Comparison of ENCODE assay signal across 7 mouse cellular contexts in the genomic region with DNA sequence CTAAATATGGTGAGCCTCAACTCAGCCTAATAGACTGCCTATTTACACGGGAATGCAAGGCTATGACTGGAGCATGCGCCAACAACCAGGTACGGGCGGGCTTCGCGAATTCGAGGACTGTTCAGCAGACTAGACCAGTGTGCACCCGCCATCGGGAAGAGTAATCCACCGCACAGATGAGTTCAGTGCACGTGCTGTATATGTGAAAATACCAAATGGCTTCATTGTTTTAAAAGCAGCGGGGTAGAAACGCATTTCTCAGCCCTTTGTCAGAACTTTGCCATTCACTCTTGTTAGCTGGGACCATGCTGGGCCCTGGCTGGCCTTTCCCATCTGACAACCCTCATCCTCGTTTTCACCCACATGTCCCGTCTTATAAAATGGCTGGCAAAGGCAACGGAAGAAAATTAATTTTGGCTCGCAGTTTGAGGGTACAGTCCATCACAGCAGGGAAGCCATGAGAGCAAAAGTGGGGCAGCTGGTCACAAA. TPM values are rescaled to one million over a fixed set of nuclear protein-coding genes. Genes with fewer than 3 reads are reported as not detected.
A peak's percentile ranks its signal among the peaks of the same experiment; 100 is the strongest.
DNase-seq lines count a peak whose midpoint lies in the region; ATAC-seq and TF ChIP-seq lines count a peak whose summit lies in the region.

No protein-coding gene starts in this region.

- 37% methylated on average over 17 of the region's 17 CpGs for WGBS in hindbrain, embryonic 15.5 days
- WGBS in macrophage (ENCODE audit: missing documents) = 77% methylated on average over 17 of the region's 17 CpGs
- WGBS in stomach, embryonic 16.5 days = 58% methylated on average over 17 of the region's 17 CpGs

- no peaks in the 10 kb centered on the region for H3K36me3 ChIP-seq in testis, adult 2 months (ENCODE audit: control insufficient read depth, insufficient read depth, low read length)
- H3K36me3 ChIP-seq in hindbrain, embryonic 15.5 days = no peaks in the 10 kb centered on the region
- no peaks in the 10 kb centered on the region for H3K36me3 ChIP-seq in macrophage (ENCODE audit: inconsistent target)
- no peaks in the 10 kb centered on the region for H3K36me3 ChIP-seq in stomach, embryonic 16.5 days (ENCODE audit: control insufficient read depth, insufficient read depth, low read length)

- peaks cover 37% of the 10 kb centered on the region for H3K79me2 ChIP-seq in macrophage (ENCODE audit: inconsistent target)

- H3K4me3 ChIP-seq in testis, adult 2 months (ENCODE audit: control insufficient read depth, low read depth, low read length) = peak overlapping the region; percentile 95
- H3K4me3 ChIP-seq in hindbrain, embryonic 15.5 days = peak overlapping the region; percentile 75
- H3K4me3 ChIP-seq in macrophage (ENCODE audit: inconsistent target) = peak overlapping the region; percentile 85
- H3K4me3 ChIP-seq in stomach, embryonic 16.5 days (replicated peaks; ENCODE audit: low read length) = peak overlapping the region; percentile 88

- no peak for TF ChIP-seq POLR2A in testis, adult 2 months (IDR thresholded peaks at IDR 0.05; ENCODE audit: control insufficient read depth, low read depth, low read length)

- no peak for TF ChIP-seq CTCF in testis, adult 2 months (IDR thresholded peaks at IDR 0.05; ENCODE audit: control insufficient read depth, insufficient read depth, insufficient replicate concordance, low read depth, low read length)

- no peak for DNase-seq in testis, postnatal 10 days (ENCODE audit: low spot score)
- peak; percentile 49 to 50 for DNase-seq in cerebellum, postnatal 10 days
- DNase-seq in left cerebral cortex, adult 9 months (ENCODE audit: low spot score in 2 of 2) = no peak

- peak overlapping the region; percentile 82; the same call in 1 of the 2 replicates for H3K9ac ChIP-seq in hindbrain, embryonic 15.5 days
- H3K9ac ChIP-seq in stomach, embryonic 16.5 days (ENCODE audit: low read length) = peak overlapping the region; percentile 87

- peak; percentile 55 for ATAC-seq in hindbrain, embryonic 15.5 days (ENCODE audit: low FRiP score, low read depth)
- ATAC-seq in stomach, embryonic 16.5 days (ENCODE audit: insufficient read depth, low FRiP score) = peak; percentile 31; the same call in 1 of the 2 replicates

- H3K4me2 ChIP-seq in hindbrain, embryonic 15.5 days = peak overlapping the region; percentile 88
- peak overlapping the region; percentile 82 for H3K4me2 ChIP-seq in stomach, embryonic 16.5 days (ENCODE audit: low read depth, low read length)

- H3K27me3 ChIP-seq in testis, adult 2 months (ENCODE audit: control insufficient read depth, insufficient read depth, low read length) = no peaks in the 10 kb centered on the region
- H3K27me3 ChIP-seq in hindbrain, embryonic 15.5 days = no peaks in the 10 kb centered on the region
- H3K27me3 ChIP-seq in stomach, embryonic 16.5 days (ENCODE audit: control insufficient read depth, insufficient read depth, low read length) = no peaks in the 10 kb centered on the region

- H3K27ac ChIP-seq in testis, adult 2 months (ENCODE audit: control insufficient read depth, insufficient read depth, low read depth, low read length) = no peak overlapping the region
- peak overlapping the region; percentile 93 for H3K27ac ChIP-seq in hindbrain, embryonic 15.5 days (replicated peaks)
- H3K27ac ChIP-seq in macrophage = no peak overlapping the region
- H3K27ac ChIP-seq in stomach, embryonic 16.5 days (ENCODE audit: low read length) = peak overlapping the region; percentile 73; the same call in 1 of the 2 replicates

- H3K9me3 ChIP-seq in hindbrain, embryonic 15.5 days = no peaks in the 10 kb centered on the region
- no peaks in the 10 kb centered on the region for H3K9me3 ChIP-seq in stomach, embryonic 16.5 days (replicated peaks; ENCODE audit: control insufficient read depth, low read length)

- H3K4me1 ChIP-seq in testis, adult 2 months (ENCODE audit: control insufficient read depth, insufficient read depth, low read length) = peaks cover 18% of the 10 kb centered on the region
- peaks cover 29% of the 10 kb centered on the region for H3K4me1 ChIP-seq in hindbrain, embryonic 15.5 days (replicated peaks)
- H3K4me1 ChIP-seq in stomach, embryonic 16.5 days (ENCODE audit: control insufficient read depth, insufficient read depth, low read length) = peaks cover 11% of the 10 kb centered on the region

RNA-seq across cellular contexts. Expression of a gene that starts 0.5 kb away (rescaled TPM):
- polyA plus RNA-seq in testis, adult 2 months (2012; rRNA removed) = 38.2 and 40.1 TPM in 2 replicates
- 7.9 and 8.2 TPM in 2 replicates for polyA plus RNA-seq in hindbrain, embryonic 15.5 days (2015; fragmentation: Nextera tagmentation; extraction: Ambion mirVana)
- total RNA-seq in macrophage (2018; cell fraction: chromatin; rRNA removed) = 10 to 100 TPM in 18 of 26 experiments, 1 to 10 TPM in 8; 3.3 to 42.1 (median 18.5) TPM
- 10 to 100 TPM; 11.4 to 32.5 (median 18.8) TPM for total RNA-seq in macrophage (2018; cell fraction: cytosol; rRNA removed)
- 10 to 100 TPM in 24 of 26 experiments, 1 to 10 TPM in 2; 7.5 to 47.5 (median 19.2) TPM for total RNA-seq in macrophage (2018; cell fraction: nucleus; rRNA removed)
- polyA plus RNA-seq in macrophage (2018) = 10.9 to 16.7 TPM (median 15.7 TPM) in 3 replicates
- polyA plus RNA-seq in stomach, embryonic 16.5 days (2015; fragmentation: Nextera tagmentation; extraction: Ambion mirVana) = 5.7 and 6.4 TPM in 2 replicates

RNA-seq across cellular contexts. Expression of a gene that starts 31.2 kb away (rescaled TPM):
- 4.3 and 4.9 TPM in 2 replicates for polyA plus RNA-seq in testis, adult 2 months (2012; rRNA removed)
- polyA plus RNA-seq in hindbrain, embryonic 15.5 days (2015; fragmentation: Nextera tagmentation; extraction: Ambion mirVana) = 10.8 and 12.8 TPM in 2 replicates
- 100 to 1,000 TPM in 7 of 26 experiments, 10 to 100 TPM in 19; 29.7 to 188 (median 55.5) TPM for total RNA-seq in macrophage (2018; cell fraction: chromatin; rRNA removed)
- total RNA-seq in macrophage (2018; cell fraction: cytosol; rRNA removed) = 10 to 100 TPM; 23.0 to 67.9 (median 35.7) TPM
- total RNA-seq in macrophage (2018; cell fraction: nucleus; rRNA removed) = 100 to 1,000 TPM in 2 of 26 experiments, 10 to 100 TPM in 24; 31.9 to 151 (median 55.3) TPM
- 16.9 to 27.5 TPM (median 25.9 TPM) in 3 replicates for polyA plus RNA-seq in macrophage (2018)
- 7.3 and 8.2 TPM in 2 replicates for polyA plus RNA-seq in stomach, embryonic 16.5 days (2015; fragmentation: Nextera tagmentation; extraction: Ambion mirVana)

Comparison
In these comparisons a context has a peak if more than half of its experiments do, and no peak if none do; other contexts are left out.
1. H3K27ac ChIP-seq: peak in hindbrain, embryonic 15.5 days (single experiment) and stomach, embryonic 16.5 days (single experiment); none in testis, adult 2 months (single experiment) and macrophage (single experiment).
2. DNase-seq: peak in cerebellum, postnatal 10 days (2 of 2); none in testis, postnatal 10 days (single experiment) and left cerebral cortex, adult 9 months (0 of 2).
3. Peak in every context shown above with its lines, with median percentiles within 50 percentile points of each other: H3K4me3 ChIP-seq.